Mouse (Mus musculus): ENCODE data around the gene Ermap.

- TF ChIP-seq POLR2A (IDR thresholded peaks at IDR 0.05; ENCODE audit: control insufficient read depth, extremely low read depth, insufficient read depth, low read length, poor library complexity) = no peak
- TF ChIP-seq CTCF (IDR thresholded peaks at IDR 0.05; ENCODE audit: borderline replicate concordance, control insufficient read depth, extremely low read depth, insufficient read depth, low read length, poor library complexity) = no peak
Measured at GRCm38 (mm10) chr4:119157186-119157585, 32.6 kb downstream of the Ermap start.

Data from thymus, adult 2 months (tissue).